Mouse (Mus musculus): ENCODE measurements around the gene Eno3. TPM values are rescaled to one million over a fixed set of nuclear protein-coding genes. Genes with fewer than 3 reads are reported as not detected.

Eno3 gene
- total RNA-seq, 2 experiments from 2014 or later, result 8.1 to 9.3 TPM

GRCm38 (mm10) chr11:70655571-70656455, 1.2 kb upstream of the Eno3 start:
- DNase-seq, result peak; percentile 54
- intact Hi-C loops (cut with DNase I), result no loop called here

DNA sequence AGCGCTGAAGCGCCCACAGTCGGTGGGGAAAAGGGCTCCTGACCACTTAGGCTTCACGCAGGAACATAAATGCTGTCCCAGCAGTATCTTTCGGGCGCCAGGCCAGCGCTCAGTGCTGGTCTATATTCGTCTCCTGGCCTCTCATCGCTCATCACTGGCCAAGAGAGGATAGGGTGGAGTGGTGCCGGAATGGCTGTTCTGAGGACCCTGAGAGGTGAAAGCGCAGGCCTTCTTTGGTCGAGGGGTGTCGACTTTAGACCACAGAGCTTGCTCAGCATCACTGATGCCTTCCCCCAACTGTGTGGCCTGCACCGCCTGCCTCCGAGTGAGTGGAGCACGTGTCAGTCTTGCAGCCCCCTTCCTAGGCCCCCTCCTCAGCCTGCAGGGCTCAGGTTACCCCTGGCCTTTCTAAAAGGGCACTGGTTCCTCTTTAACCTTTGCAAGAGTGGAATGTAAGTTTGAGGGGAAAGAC, 510 bp upstream of the Eno3 start:
- intact Hi-C loops (cut with DNase I), result no loop called here
- DNase-seq, result peak; percentile 48

DNA sequence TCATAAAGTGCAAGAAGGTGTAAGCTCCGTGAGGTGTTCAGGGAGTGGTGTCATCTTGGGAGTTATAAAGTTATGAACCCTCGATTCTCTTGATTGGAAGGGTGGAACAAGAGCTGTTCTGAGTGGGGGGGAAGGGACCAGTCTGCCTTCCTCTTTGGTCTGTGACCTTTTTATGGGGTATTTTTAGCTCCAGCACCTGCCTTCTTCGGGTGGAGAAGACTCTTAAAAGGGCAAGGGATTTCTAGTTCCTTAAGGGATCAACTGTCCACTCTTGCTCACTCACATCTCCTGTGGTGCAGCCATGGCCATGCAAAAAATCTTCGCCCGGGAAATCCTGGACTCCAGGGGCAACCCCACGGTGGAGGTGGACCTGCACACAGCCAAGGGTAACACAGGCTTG, 571 bp downstream of the Eno3 start:
- intact Hi-C loops (cut with DNase I), result no loop called here
- DNase-seq, result no peak

- no peak for DNase-seq
- intact Hi-C loops (cut with DNase I), result no loop called here
These were observed 989 bp downstream of the Eno3 start for GRCm38 (mm10) chr11:70657991-70658390.

- intact Hi-C loops (cut with DNase I), result no loop called here
These were observed 1.5 kb downstream of the Eno3 start for GRCm38 (mm10) chr11:70658521-70658920.

GRCm38 (mm10) chr11:70658942-70659341, 1.9 kb downstream of the Eno3 start:
- DNase-seq, result no peak
- intact Hi-C loops (cut with DNase I), result no loop called here

More at GRCm38 (mm10) chr11:70658521-70658920, 1.5 kb downstream of the Eno3 start:
- DNase-seq, result no peak

- DNase-seq, result no peak
- intact Hi-C loops (cut with DNase I), result no loop called here
These were observed 3.6 kb downstream of the Eno3 start for GRCm38 (mm10) chr11:70660571-70660970.

- intact Hi-C loops (cut with DNase I), result no loop called here
These were observed 6.1 kb downstream of the Eno3 start for GRCm38 (mm10) chr11:70663101-70663500.

DNA sequence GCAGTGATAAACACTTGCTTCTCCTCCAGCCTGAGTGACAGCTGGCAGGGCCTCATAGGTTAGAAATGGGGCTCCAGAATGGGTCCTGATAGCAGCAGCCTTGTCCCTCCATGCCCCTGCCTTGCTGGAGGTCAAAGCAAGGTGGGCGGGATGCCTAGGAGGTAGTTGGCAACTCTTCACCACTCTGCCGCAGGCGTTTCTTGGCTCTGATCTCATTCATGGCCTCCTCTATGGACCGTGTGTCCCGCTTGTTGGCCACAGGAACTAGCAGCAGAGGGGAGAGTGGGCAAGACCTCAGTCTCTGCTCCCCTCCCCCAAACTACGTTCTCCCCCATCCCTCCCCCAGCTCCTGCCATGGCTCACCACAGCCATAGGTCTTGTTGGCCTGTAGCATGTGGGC, 7.0 kb downstream of the Eno3 start:
- DNase-seq, result no peak

More at GRCm38 (mm10) chr11:70663101-70663500, 6.1 kb downstream of the Eno3 start:
- DNase-seq, result no peak

GRCm38 (mm10) chr11:70664741-70665140, 7.7 kb downstream of the Eno3 start:
- intact Hi-C loops (cut with DNase I), result no loop called here
- no peak for DNase-seq

More for the DNA sequence above, 7.0 kb downstream of the Eno3 start:
- intact Hi-C loops (cut with DNase I), result no loop called here

GRCm38 (mm10) chr11:70666687-70667086, 9.7 kb downstream of the Eno3 start:
- intact Hi-C loops (cut with DNase I), result no loop called here
- DNase-seq, result no peak

- no peak for DNase-seq
- intact Hi-C loops (cut with DNase I), result no loop called here
These were observed 10.5 kb downstream of the Eno3 start for GRCm38 (mm10) chr11:70667271-70668150.

DNA sequence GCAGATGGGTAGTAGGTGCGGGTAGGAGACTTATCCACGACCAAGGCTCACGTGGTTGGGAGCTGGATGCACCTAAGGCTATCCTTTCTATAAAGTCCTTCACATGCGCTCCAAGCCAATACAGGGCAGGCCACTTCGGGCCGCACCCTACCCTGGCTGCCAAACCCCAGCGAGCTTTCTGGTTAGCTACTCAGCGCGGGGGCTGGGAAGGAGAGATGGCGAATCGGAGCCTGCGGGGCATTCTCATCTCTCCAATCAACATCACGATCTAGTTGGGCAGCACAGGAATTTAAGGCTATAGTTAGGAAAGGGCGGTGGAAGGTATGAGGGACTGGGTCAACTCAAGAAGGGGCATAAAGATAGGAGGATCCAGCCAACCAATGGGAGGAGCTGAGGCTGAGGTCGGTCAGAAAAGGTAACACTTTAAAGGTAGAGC, 11.4 kb downstream of the Eno3 start:
- peak; percentile 69 for DNase-seq
- intact Hi-C loops (cut with DNase I), result no loop called here

DNA sequence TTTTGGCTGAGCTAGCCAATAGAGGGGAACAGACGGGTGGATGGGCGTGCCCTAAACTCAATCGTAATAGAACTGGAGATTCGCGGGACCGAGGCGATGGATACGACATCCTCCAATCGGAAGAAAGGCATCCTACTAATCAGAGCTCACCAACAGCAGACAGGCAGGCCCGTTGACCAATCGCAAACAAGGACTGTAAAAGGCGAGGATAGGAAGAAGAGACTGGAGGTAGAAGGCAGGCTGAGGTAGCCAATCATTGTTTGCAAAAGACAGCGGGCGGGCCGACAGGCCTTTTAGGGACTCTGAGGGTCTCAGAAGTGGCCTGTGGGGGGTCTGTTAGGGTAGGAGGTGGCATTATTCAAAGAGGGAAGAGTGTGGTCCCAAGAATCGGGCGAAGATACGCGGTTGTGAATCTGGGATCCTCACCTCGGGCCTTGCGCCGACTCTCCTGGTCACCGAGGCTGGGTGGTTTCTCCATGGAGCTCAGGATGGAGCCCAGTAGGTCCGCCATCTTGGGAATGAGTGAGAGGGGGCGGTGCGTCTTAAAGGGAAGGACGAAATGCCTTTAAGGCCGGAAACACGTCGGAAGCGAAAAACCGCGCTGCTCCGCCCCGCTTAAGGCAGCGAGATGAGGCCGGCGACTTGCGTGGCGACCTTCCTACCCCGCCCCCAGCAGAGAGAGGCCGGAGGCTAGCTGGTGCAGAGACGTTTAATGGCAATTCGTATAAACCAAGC, 11.9 kb downstream of the Eno3 start, which contains the start of gene Spag7:
Gene Spag7, minus strand, starts transcription at position 646 of the 735 bp plus-strand sequence.
- intact Hi-C loops (cut with DNase I), result no loop called here
- DNase-seq, result peak; percentile 97

- intact Hi-C loops (cut with DNase I), result no loop called here
- DNase-seq, result peak; percentile 86
These were observed 12.8 kb downstream of the Eno3 start for GRCm38 (mm10) chr11:70669582-70670345.

DNA sequence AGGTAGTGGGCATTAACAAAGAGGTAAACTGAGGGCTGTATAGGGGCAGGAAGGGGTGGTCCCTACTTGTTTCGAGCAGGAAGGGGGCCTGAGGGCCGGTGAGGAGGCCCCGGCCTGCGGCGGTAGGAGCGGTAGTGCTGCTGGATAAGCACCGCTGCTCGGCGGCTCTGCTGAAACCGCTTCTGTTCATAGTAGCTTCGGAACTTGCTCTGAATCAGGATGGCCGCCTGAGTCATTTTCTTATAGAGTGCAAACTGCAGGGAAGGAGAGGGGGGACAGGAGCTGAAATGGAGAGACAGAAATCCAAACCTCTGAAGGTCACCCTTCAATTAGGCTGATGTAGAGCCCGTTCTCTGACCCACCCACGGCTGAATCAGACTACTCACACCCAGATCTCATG, 13.5 kb downstream of the Eno3 start:
- no peak for DNase-seq

GRCm38 (mm10) chr11:70671333-70672047, 14.5 kb downstream of the Eno3 start:
- intact Hi-C loops (cut with DNase I), result no loop called here

More for the DNA sequence above, 13.5 kb downstream of the Eno3 start:
- intact Hi-C loops (cut with DNase I), result no loop called here

GRCm38 (mm10) chr11:70674014-70674413, 17.0 kb downstream of the Eno3 start:
- intact Hi-C loops (cut with DNase I), result no loop called here
- DNase-seq, result no peak

More at GRCm38 (mm10) chr11:70671333-70672047, 14.5 kb downstream of the Eno3 start:
- no peak for DNase-seq

- intact Hi-C loops (cut with DNase I), result no loop called here
- no peak for DNase-seq
These were observed 17.5 kb downstream of the Eno3 start for GRCm38 (mm10) chr11:70674501-70674900.
